Mouse (Mus musculus) heart, postnatal 0 days (tissue): ENCODE results near the gene Tfdp1.

Experiments
- CTCF ChIP-seq: IDR thresholded peaks from 2 replicates; pipeline ENCODE4 v1.5.1; 2016; ENCODE audit warnings: antibody characterized with exemption, control low read depth, low read depth
- EP300 ChIP-seq: IDR thresholded peaks from 2 replicates; pipeline ENCODE4 v1.6.1; 2016; ENCODE audit warnings: antibody characterized with exemption, low read depth

GRCm38 (mm10) chr8:13339646-13339990, 1.1 kb downstream of the Tfdp1 start:
- TF ChIP-seq CTCF (no peak), EP300 (no peak)
